13 mouse cellular contexts compared by ENCODE assay signal in the genomic region with DNA sequence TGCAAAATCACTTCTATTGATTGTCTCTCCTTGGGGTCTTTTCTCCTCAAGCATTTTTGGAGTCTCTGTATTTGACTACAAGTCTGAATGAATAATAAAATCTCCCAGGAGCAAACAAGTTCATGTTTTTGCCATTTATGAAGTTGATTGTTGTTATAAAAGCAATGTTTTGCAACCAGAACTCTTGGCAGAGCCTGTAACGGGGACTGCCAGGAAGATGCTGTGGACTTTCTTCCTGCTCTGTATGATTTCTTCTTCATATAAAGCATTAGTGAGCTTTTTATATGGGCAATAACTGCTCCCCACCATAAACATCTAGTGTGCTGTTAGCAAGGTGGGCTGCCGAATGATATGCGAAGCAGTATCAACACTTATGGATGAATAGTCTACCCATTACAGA.
"Had no signal": no experiment of that assay in that cellular context is flagged by ENCODE, and none has a peak within 500 bp of the region (broad histone marks: within the 10 kb centered on the region; RNA-seq: fewer than 3 reads in every experiment).

No protein-coding gene starts in this region.

- ATAC-seq: liver, postnatal 0 days; midbrain, embryonic 15.5 days had no signal

- H3K4me3 ChIP-seq: layer of hippocampus, adult 2 months; limb, embryonic 12.5 days; liver, embryonic 13.5 days; midbrain, embryonic 10.5 days; midbrain, embryonic 15.5 days; neural tube, embryonic 12.5 days had no signal

- H3K4me2 ChIP-seq: limb, embryonic 12.5 days; liver, embryonic 13.5 days; midbrain, embryonic 15.5 days; neural tube, embryonic 12.5 days had no signal

- H3K27ac ChIP-seq: layer of hippocampus, adult 2 months; limb, embryonic 12.5 days; liver, embryonic 13.5 days; midbrain, embryonic 10.5 days; midbrain, embryonic 15.5 days; neural tube, embryonic 12.5 days had no signal

- DNase-seq: kidney, postnatal 10 days; kidney, postnatal 4 days; liver; liver, embryonic 13.5 days; liver, postnatal 0 days; spleen, adult 18-20 months; thymus, adult 18-20 months; thymus, postnatal 14 days had no signal

- H3K4me1 ChIP-seq: limb, embryonic 12.5 days; midbrain, embryonic 15.5 days; neural tube, embryonic 12.5 days had no signal

- H3K9me3 ChIP-seq: midbrain, embryonic 10.5 days; midbrain, embryonic 15.5 days; neural tube, embryonic 12.5 days had no signal

- H3K36me3 ChIP-seq: limb, embryonic 12.5 days; liver, embryonic 13.5 days; midbrain, embryonic 10.5 days; midbrain, embryonic 15.5 days; neural tube, embryonic 12.5 days had no signal

- H3K9ac ChIP-seq: limb, embryonic 12.5 days; liver, embryonic 13.5 days; liver, postnatal 0 days; midbrain, embryonic 15.5 days; neural tube, embryonic 12.5 days had no signal

- H3K27me3 ChIP-seq: limb, embryonic 12.5 days; liver, embryonic 13.5 days had no signal
